Mouse (Mus musculus) heart, embryonic 15.5 days (tissue): ENCODE measurements around the gene 1700056E22Rik. TPM values are rescaled to one million over a fixed set of nuclear protein-coding genes. Genes with fewer than 3 reads are reported as not detected.

ENCODE experiments used
- ATAC-seq: fragments of 200-750 bp; cut with Nextera tagmentation; replicated peaks from 2 replicates; pipeline ENCODE4 v1.8.0; 2017; ENCODE audit warnings: low read depth, moderate TSS enrichment; ENCODE audit not compliant: insufficient number of reproducible peaks, insufficient read depth, low FRiP score
- H3K27ac ChIP-seq: fragments of 300-500 bp; sonication (generic); 2 replicates; pipeline ENCODE4 v1.5.1; 2015; ENCODE audit warnings: mild to moderate bottlenecking, inconsistent platforms
- H3K27me3 ChIP-seq: fragments of 300-500 bp; sonication (generic); 2 replicates; pipeline ENCODE4 v1.6.1; 2015; ENCODE audit warnings: inconsistent platforms
- H3K36me3 ChIP-seq: fragments of 300-500 bp; sonication (generic); 2 replicates; pipeline ENCODE4 v1.6.1; 2015; ENCODE audit warnings: mild to moderate bottlenecking, inconsistent platforms
- H3K4me1 ChIP-seq: fragments of 300-500 bp; sonication (generic); replicated peaks from 2 replicates; pipeline ENCODE4 v1.6.1; 2015; ENCODE audit warnings: inconsistent platforms
- H3K4me2 ChIP-seq: fragments of 300-500 bp; sonication (generic); 2 replicates; pipeline ENCODE4 v1.6.1; 2015; ENCODE audit warnings: inconsistent platforms, mild to moderate bottlenecking, moderate library complexity
- H3K4me3 ChIP-seq: fragments of 300-500 bp; sonication (generic); 2 replicates; pipeline ENCODE4 v1.5.1; 2015; ENCODE audit warnings: mild to moderate bottlenecking, inconsistent platforms
- H3K9ac ChIP-seq: fragments of 300-500 bp; sonication (generic); 2 replicates; pipeline ENCODE4 v1.6.1; 2015; ENCODE audit warnings: mild to moderate bottlenecking, inconsistent platforms
- H3K9me3 ChIP-seq: fragments of 300-500 bp; sonication (generic); replicated peaks from 2 replicates; pipeline ENCODE4 v1.6.1; 2016; ENCODE audit warnings: inconsistent platforms
- WGBS: fragments of 180-500 bp; shearing (Covaris S2); methylation state at CpG from one replicate; pipeline ENCODE4 v1.1.7; 2015; ENCODE audit warnings: mixed read lengths; 5-methylcytosine and 5-hydroxymethylcytosine counted together
- polyA plus RNA-seq: library from polyadenylated mRNA; unstranded; fragments of >200 nt; fragmentation: Nextera tagmentation; extraction: Ambion mirVana; gene quantifications from 2 replicates; pipeline ENCODE4 v1.2.1, GENCODE M21; 2015

Gene 1700056E22Rik
- polyA plus RNA-seq, 1 experiment from 2014 or later: 1.7 TPM

DNA sequence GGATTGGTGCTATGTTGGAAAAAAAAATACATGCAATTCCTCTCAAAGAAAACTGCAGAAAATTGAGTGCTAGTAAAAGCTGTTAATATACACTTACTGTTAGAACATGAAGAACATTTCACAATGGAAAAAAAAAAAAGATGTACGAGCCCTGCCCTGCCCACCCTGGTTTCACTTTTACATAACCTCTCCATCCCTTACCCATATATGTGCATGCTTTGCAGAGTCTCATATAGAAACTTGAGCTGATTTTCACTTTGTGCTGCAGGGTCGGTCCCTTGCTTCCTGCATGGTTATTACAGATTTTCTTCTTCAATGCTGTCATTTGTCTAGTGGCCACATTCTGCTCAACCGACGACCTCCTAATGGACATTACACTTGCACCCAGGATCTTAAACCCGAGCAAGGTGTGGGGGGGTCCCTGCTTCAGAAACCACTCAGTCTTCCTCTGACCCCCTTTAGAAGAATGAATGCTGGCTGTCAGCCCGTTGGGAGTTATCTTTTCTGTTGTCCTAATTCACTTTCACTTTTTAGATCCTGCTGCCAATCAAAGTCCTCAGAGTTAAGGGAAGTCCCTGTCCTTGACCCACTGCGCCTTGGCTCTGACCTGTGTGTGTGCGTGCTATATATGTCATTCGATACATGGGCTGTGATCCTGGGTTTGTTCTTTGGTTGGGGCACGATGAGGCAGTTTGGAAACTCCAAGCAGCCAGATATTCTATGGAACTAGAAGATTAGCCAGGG, 14.7 kb upstream of the 1700056E22Rik start:
- H3K9me3 ChIP-seq: no peaks in the 10 kb centered on the region
- H3K4me3 ChIP-seq: peak overlapping the region; percentile 5; the same call in 1 of the 2 replicates
- no peaks in the 10 kb centered on the region for H3K36me3 ChIP-seq
- peak overlapping the region; percentile 36; the same call in 1 of the 2 replicates for H3K9ac ChIP-seq
- peak overlapping the region; percentile 75 for H3K27ac ChIP-seq
- peak overlapping the region; percentile 51 for H3K4me2 ChIP-seq
- H3K4me1 ChIP-seq: peaks cover 51% of the 10 kb centered on the region
- WGBS: 51% methylated on average over 10 of the region's 10 CpGs
- ATAC-seq: no peak
- H3K27me3 ChIP-seq: no peaks in the 10 kb centered on the region

- H3K4me3 ChIP-seq: no peak overlapping the region
- H3K4me1 ChIP-seq: peaks cover 44% of the 10 kb centered on the region
- H3K27ac ChIP-seq: no peak overlapping the region
- no peak overlapping the region for H3K9ac ChIP-seq
- H3K36me3 ChIP-seq: no peaks in the 10 kb centered on the region
- no peaks in the 10 kb centered on the region for H3K27me3 ChIP-seq
- no peak for ATAC-seq
- H3K9me3 ChIP-seq: no peaks in the 10 kb centered on the region
- WGBS: 67% methylated on average over 9 of the region's 9 CpGs
- H3K4me2 ChIP-seq: no peak overlapping the region
Observed at GRCm38 (mm10) chr1:184047818-184048217, 13.7 kb upstream of the 1700056E22Rik start.

DNA sequence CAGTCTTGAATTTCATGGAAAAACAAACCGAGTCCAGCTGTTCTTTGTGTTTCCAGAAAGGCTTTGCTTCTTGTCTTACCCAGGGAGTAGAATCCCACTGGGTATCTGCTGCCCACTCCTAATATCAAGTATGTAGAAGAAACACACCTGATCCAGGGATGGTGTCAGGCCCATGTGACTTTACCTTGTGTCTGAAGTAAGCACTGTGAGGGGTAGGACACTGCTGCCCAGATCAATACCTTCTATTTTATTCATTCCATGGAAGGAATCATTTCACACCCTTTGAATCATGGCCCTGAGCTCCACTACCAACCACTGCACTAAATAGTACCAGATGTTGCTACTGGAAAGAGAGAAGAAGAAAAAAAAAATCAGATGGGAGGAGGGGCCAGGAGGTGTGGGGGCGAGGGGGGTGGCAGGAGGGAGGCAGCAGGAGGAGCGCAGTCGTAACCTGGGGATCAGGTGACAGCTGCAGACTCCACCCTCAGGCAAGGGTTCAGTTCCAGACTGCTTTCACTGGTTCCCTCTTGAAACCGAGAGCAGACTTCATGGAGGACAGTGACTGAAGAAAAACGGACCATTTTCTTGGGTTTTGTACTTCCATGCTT, 12.1 kb upstream of the 1700056E22Rik start:
- ATAC-seq: no peak
- no peaks in the 10 kb centered on the region for H3K9me3 ChIP-seq
- 74% methylated on average over 6 of the region's 6 CpGs for WGBS

DNA sequence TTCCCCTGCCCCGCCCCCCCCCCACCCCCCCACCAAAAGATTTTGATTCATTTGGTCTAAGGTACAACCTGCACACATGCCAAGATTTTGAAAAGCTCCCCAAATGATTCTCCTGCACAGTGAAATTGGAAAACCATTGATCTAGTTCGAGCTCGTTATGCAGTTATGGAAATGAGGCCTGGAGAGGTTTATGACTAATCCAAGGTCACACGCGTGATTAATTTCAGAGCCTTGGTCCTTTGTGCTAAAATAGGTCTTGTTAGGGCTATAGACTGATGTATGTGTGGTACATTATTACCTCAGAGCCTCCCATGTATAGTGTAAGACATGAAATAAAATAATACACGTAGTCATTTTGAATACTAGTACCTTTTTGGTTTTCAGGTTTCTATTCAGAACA, 9.3 kb upstream of the 1700056E22Rik start:
- Histone ChIP-seq H3K36me3 (no peaks in the 10 kb centered on the region), H3K9ac (no peak overlapping the region), H3K27ac (no peak overlapping the region), H3K4me1 (peaks cover 35% of the 10 kb centered on the region), H3K27me3 (no peaks in the 10 kb centered on the region), H3K4me2 (no peak overlapping the region), H3K4me3 (no peak overlapping the region), H3K9me3 (no peaks in the 10 kb centered on the region)
- 87% methylated on average over 6 of the region's 6 CpGs for WGBS
- ATAC-seq: no peak

More for the DNA sequence above, 12.1 kb upstream of the 1700056E22Rik start:
- H3K4me3 ChIP-seq: no peak overlapping the region
- H3K9ac ChIP-seq: no peak overlapping the region
- no peaks in the 10 kb centered on the region for H3K27me3 ChIP-seq
- peaks cover 39% of the 10 kb centered on the region for H3K4me1 ChIP-seq
- no peak overlapping the region for H3K27ac ChIP-seq
- no peak overlapping the region for H3K4me2 ChIP-seq
- no peaks in the 10 kb centered on the region for H3K36me3 ChIP-seq

GRCm38 (mm10) chr1:184042745-184043144, 8.6 kb upstream of the 1700056E22Rik start:
- no peaks in the 10 kb centered on the region for H3K27me3 ChIP-seq
- H3K9me3 ChIP-seq: no peaks in the 10 kb centered on the region
- H3K27ac ChIP-seq: peak overlapping the region; percentile 93
- H3K4me1 ChIP-seq: peaks cover 35% of the 10 kb centered on the region
- peak overlapping the region; percentile 19; the same call in 1 of the 2 replicates for H3K9ac ChIP-seq
- 56% methylated on average over 9 of the region's 9 CpGs for WGBS
- H3K4me3 ChIP-seq: no peak overlapping the region
- H3K4me2 ChIP-seq: peak overlapping the region; percentile 49
- H3K36me3 ChIP-seq: no peaks in the 10 kb centered on the region
- ATAC-seq: no peak

- Histone ChIP-seq H3K4me1 (peaks cover 36% of the 10 kb centered on the region), H3K36me3 (0 out of 2 replicates have a peak, but pooled peaks cover 4% of the 10 kb centered on the region), H3K4me3 (no peak overlapping the region), H3K27ac (peak overlapping the region; percentile 93), H3K27me3 (no peaks in the 10 kb centered on the region), H3K9me3 (no peaks in the 10 kb centered on the region), H3K4me2 (peak overlapping the region; percentile 49), H3K9ac (peak overlapping the region; percentile 30)
- WGBS: 38% methylated on average over 9 of the region's 9 CpGs
- ATAC-seq: peak; percentile 86
Observed at GRCm38 (mm10) chr1:184041778-184042573, 7.9 kb upstream of the 1700056E22Rik start.

DNA sequence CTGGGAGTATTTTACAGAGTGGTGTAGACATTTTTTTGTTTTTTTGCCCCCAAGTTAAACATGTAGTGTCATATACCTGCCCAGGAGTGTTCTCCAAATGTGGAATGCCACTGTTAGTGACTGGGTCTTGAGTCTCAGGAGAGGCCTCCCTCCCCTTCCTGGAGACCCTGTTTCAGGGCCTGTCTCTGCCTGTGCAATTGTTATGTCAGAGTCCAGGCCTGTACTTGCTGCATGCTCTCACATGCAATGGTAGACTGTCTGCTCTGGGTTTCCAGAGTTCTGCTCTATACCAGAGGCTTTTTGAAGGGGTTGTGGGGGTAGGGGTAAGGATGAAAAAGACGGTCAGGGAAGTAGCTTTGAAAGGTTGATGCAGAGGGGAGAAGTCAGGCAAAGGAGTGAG, 6.8 kb upstream of the 1700056E22Rik start:
- Histone ChIP-seq H3K27me3 (no peaks in the 10 kb centered on the region), H3K4me3 (no peak overlapping the region), H3K4me2 (peak overlapping the region; percentile 49), H3K36me3 (0 out of 2 replicates have a peak, but pooled peaks cover 4% of the 10 kb centered on the region), H3K9ac (0 out of 2 replicates have a peak overlapping the region, but pooled peaks have one; percentile 22), H3K4me1 (peaks cover 44% of the 10 kb centered on the region), H3K9me3 (no peaks in the 10 kb centered on the region), H3K27ac (peak overlapping the region; percentile 93)
- no peak for ATAC-seq
- 58% methylated on average over 1 of the region's 1 CpGs for WGBS

- WGBS: 84% methylated on average over 11 of the region's 11 CpGs
- H3K9ac ChIP-seq: no peak overlapping the region
- H3K36me3 ChIP-seq: 0 out of 2 replicates have a peak, but pooled peaks cover 4% of the 10 kb centered on the region
- H3K4me2 ChIP-seq: 0 out of 2 replicates have a peak overlapping the region, but pooled peaks have one; percentile 1
- H3K27ac ChIP-seq: peak overlapping the region; percentile 93
- no peak for ATAC-seq
- peaks cover 46% of the 10 kb centered on the region for H3K4me1 ChIP-seq
- H3K9me3 ChIP-seq: no peaks in the 10 kb centered on the region
- H3K4me3 ChIP-seq: no peak overlapping the region
- H3K27me3 ChIP-seq: no peaks in the 10 kb centered on the region
Observed at GRCm38 (mm10) chr1:184040181-184040580, 6.1 kb upstream of the 1700056E22Rik start.

GRCm38 (mm10) chr1:184039301-184039700, 5.2 kb upstream of the 1700056E22Rik start:
- H3K27ac ChIP-seq: peak overlapping the region; percentile 36; the same call in 1 of the 2 replicates
- no peak overlapping the region for H3K4me2 ChIP-seq

GRCm38 (mm10) chr1:184037802-184038201, 3.7 kb upstream of the 1700056E22Rik start:
- Histone ChIP-seq H3K4me1 (peaks cover 46% of the 10 kb centered on the region), H3K36me3 (0 out of 2 replicates have a peak, but pooled peaks cover 4% of the 10 kb centered on the region), H3K4me2 (no peak overlapping the region), H3K4me3 (no peak overlapping the region), H3K9me3 (no peaks in the 10 kb centered on the region), H3K9ac (no peak overlapping the region), H3K27me3 (no peaks in the 10 kb centered on the region), H3K27ac (no peak overlapping the region)
- ATAC-seq: no peak
- WGBS: 73% methylated on average over 4 of the region's 4 CpGs

More at GRCm38 (mm10) chr1:184039301-184039700, 5.2 kb upstream of the 1700056E22Rik start:
- 88% methylated on average over 10 of the region's 10 CpGs for WGBS
- peaks cover 46% of the 10 kb centered on the region for H3K4me1 ChIP-seq
- H3K4me3 ChIP-seq: no peak overlapping the region
- no peaks in the 10 kb centered on the region for H3K9me3 ChIP-seq
- 0 out of 2 replicates have a peak, but pooled peaks cover 4% of the 10 kb centered on the region for H3K36me3 ChIP-seq
- H3K27me3 ChIP-seq: no peaks in the 10 kb centered on the region
- H3K9ac ChIP-seq: no peak overlapping the region
- no peak for ATAC-seq
